Mouse (Mus musculus): Measurements from ENCODE around the gene Lyve1. TPM values are rescaled to one million over a fixed set of nuclear protein-coding genes. Genes with fewer than 3 reads are reported as not detected.

The Lyve1 gene
- polyA plus RNA-seq (2015; fragmentation: Nextera tagmentation; extraction: Ambion mirVana) = 35.3 and 46.8 TPM in 2 replicates

DNA sequence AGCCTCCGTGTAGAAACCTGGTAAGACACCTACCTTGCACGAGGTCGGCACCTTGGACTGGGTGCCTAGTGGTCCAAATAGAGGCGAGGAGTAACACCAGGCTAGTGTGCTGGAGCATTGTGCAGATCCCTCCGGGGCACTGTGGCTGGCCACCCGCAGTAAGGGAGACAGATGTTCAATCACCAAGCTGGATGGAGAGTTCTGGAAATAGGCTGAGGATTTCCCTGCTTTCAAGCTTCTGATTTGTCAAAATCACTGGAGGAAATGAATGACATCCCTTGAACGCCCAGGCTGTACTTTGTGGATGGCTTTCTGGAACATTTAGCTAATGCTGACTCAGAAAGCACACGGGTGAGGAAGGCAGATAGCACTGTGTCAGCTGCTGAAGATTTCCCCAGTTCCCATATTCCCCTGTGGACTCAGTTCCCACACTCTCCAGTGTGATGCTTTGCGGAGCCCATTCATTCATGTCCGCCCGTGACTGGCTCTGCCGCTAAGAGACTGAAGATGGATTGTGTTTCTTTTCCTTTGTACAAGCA, at the start of gene Lyve1:
Lyve1 (minus strand) TSS at position 489 of the 539 bp plus-strand sequence.

DNA sequence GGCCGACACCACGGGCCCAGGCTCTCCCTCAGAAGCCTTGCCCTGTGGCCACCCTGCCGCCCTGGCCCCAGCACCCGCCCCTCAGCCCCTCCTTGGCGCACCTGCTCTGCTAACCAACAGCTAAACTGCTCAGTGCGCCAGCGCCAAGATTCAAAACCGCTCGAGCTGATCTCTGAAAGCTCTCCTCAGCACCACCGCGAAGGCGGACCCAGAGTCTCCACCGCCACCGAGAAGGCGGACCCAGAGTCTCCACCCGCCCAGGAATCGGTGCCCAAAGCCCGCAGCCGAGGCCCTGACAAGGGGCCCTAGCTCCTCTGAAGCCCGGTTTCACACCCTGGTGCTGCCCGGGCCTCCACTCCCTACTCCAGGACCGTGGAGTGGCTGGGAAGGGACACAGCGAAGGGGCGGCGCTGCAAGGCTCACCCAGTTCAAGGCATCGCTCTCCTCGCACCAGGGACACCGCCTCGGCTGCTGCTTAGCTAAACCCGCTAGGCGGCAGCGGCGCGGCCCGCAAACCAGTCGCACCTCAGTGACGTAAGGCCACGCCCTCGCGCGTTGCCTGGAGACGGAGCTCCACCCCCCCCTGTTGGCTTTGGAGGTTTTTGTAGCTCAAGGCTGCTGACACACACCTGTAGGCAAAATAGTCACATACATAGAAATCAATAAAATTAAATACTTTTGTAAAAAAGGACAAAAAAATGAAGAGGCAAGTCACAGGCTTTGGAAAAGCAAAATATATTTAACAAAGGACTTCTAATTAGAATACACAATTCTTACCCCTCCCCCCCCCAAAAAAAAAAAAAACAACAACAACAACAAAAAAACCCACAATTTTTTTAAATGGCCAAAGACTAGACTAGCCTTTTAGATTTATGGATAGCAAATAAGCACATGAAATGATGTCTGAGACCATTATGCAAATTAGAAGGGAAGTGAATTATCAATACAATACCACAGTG, 18.8 kb downstream of the Lyve1 start, which contains the start of gene Rnf141:
Rnf141 (minus strand) TSS at position 542 of the 959 bp plus-strand sequence.

Small RNA genes within 50 kb of the gene (microRNA-seq; reads per million reads assigned to microRNA genes)
- not detected for gene Gm47282 (ENCODE audit: borderline replicate concordance, insufficient number of aligned reads)

Other genes starting within 250 kb of the Lyve1 start
- gene Sbf2, start 248.3 kb downstream of the Lyve1 start, polyA plus RNA-seq (2015; fragmentation: Nextera tagmentation; extraction: Ambion mirVana) = 17.0 and 24.9 TPM in 2 replicates
- gene Adm, start 235.6 kb downstream of the Lyve1 start, polyA plus RNA-seq (2015; fragmentation: Nextera tagmentation; extraction: Ambion mirVana) = 34.3 and 57.5 TPM in 2 replicates
- gene Ampd3, start 95.0 kb downstream of the Lyve1 start, polyA plus RNA-seq (2015; fragmentation: Nextera tagmentation; extraction: Ambion mirVana) = 18.6 and 29.2 TPM in 2 replicates
- gene Rnf141, start 18.8 kb downstream of the Lyve1 start, polyA plus RNA-seq (2015; fragmentation: Nextera tagmentation; extraction: Ambion mirVana) = 26.3 and 30.3 TPM in 2 replicates
- gene Mrvi1, start 119.2 kb upstream of the Lyve1 start, polyA plus RNA-seq (2015; fragmentation: Nextera tagmentation; extraction: Ambion mirVana) = 4.9 and 7.1 TPM in 2 replicates
- gene Ctr9, start 165.7 kb upstream of the Lyve1 start, polyA plus RNA-seq (2015; fragmentation: Nextera tagmentation; extraction: Ambion mirVana) = 37.7 and 45.8 TPM in 2 replicates
- 405 and 409 TPM in 2 replicates for gene Eif4g2, start 219.8 kb upstream of the Lyve1 start, polyA plus RNA-seq (2015; fragmentation: Nextera tagmentation; extraction: Ambion mirVana)

All from adrenal gland, postnatal 0 days (tissue).